Mouse (Mus musculus): Measurements from ENCODE around the gene Olfr279. TPM values are rescaled to one million over a fixed set of nuclear protein-coding genes. Genes with fewer than 3 reads are reported as not detected.
A peak's percentile ranks its signal among the peaks of the same experiment; 100 is the strongest.
"Not testable (repeated sequence)": the region's sequence is repeated elsewhere in the genome, so short reads cannot be mapped to it uniquely, and the experiment has no call there.

The Olfr279 gene
- total RNA-seq, 2 experiments from 2014 or later: not detected

GRCm38 (mm10) chr15:98510438-98511385 is 18.5 kb downstream of the Olfr279 start:
- DNase-seq (ENCODE audit: low spot score in 2 of 2): peak; percentile 66 to 80

- no peak for DNase-seq (ENCODE audit: low spot score in 2 of 2)
Observed at GRCm38 (mm10) chr15:98511386-98511928, 19.3 kb downstream of the Olfr279 start.

GRCm38 (mm10) chr15:98512232-98512631 is 20.0 kb downstream of the Olfr279 start:
- DNase-seq (ENCODE audit: low spot score in 2 of 2): no peak

- DNase-seq (ENCODE audit: low spot score in 2 of 2): peak; percentile 50 to 75
Observed at GRCm38 (mm10) chr15:98512799-98513321, 20.7 kb downstream of the Olfr279 start.

GRCm38 (mm10) chr15:98513676-98514075 is 21.5 kb downstream of the Olfr279 start:
- DNase-seq (ENCODE audit: low spot score in 2 of 2): not testable (repeated sequence)

- DNase-seq (ENCODE audit: low spot score in 2 of 2): no peak
Observed at GRCm38 (mm10) chr15:98514146-98514545, 21.9 kb downstream of the Olfr279 start.

- DNase-seq (ENCODE audit: low spot score in 2 of 2): not testable (repeated sequence)
Observed at GRCm38 (mm10) chr15:98514845-98515244, 22.6 kb downstream of the Olfr279 start.

GRCm38 (mm10) chr15:98517380-98518355 is 25.5 kb downstream of the Olfr279 start:
- DNase-seq (ENCODE audit: low spot score in 2 of 2): peak in 1 of 2 experiments; percentile 40

GRCm38 (mm10) chr15:98521245-98521644 is 29.0 kb downstream of the Olfr279 start:
- no peak for DNase-seq (ENCODE audit: low spot score in 2 of 2)

GRCm38 (mm10) chr15:98526057-98526456 is 33.9 kb downstream of the Olfr279 start:
- DNase-seq (ENCODE audit: low spot score in 2 of 2): no peak

GRCm38 (mm10) chr15:98527056-98527771 is 35.0 kb downstream of the Olfr279 start:
- DNase-seq (ENCODE audit: low spot score in 2 of 2): no peak

- no peak for DNase-seq (ENCODE audit: low spot score in 2 of 2)
Observed at GRCm38 (mm10) chr15:98528066-98528563, 35.9 kb downstream of the Olfr279 start.

GRCm38 (mm10) chr15:98532281-98532680 is 40.1 kb downstream of the Olfr279 start:
- DNase-seq (ENCODE audit: low spot score in 2 of 2): no peak

GRCm38 (mm10) chr15:98533035-98533531 is 40.9 kb downstream of the Olfr279 start:
- no peak for DNase-seq (ENCODE audit: low spot score in 2 of 2)

- DNase-seq (ENCODE audit: low spot score in 2 of 2): peak; percentile 90 to 97
Observed at GRCm38 (mm10) chr15:98533881-98534627, 41.9 kb downstream of the Olfr279 start, which contains the start of gene Kansl2. Kansl2 (minus strand) TSS chr15:98534264.

- no peak for DNase-seq (ENCODE audit: low spot score in 2 of 2)
Observed at GRCm38 (mm10) chr15:98535921-98536320, 43.7 kb downstream of the Olfr279 start.

GRCm38 (mm10) chr15:98536828-98537510 is 44.8 kb downstream of the Olfr279 start:
- no peak for DNase-seq (ENCODE audit: low spot score in 2 of 2)

- DNase-seq (ENCODE audit: low spot score in 2 of 2): no peak
Observed at GRCm38 (mm10) chr15:98537923-98538322, 45.7 kb downstream of the Olfr279 start.

Data from gastrocnemius, postnatal 4 days (tissue).